Mouse (Mus musculus): Measurements from ENCODE around the gene Tuba3b. TPM values are rescaled to one million over a fixed set of nuclear protein-coding genes. Genes with fewer than 3 reads are reported as not detected.

The Tuba3b gene
- polyA plus RNA-seq, 1 experiment from 2014 or later: not detected

- H3K9me3 ChIP-seq (replicated peaks; ENCODE audit: low read length): no peaks in the 10 kb centered on the region
- peak overlapping the region; percentile 54; the same call in 1 of the 2 replicates for H3K27ac ChIP-seq
- no peak overlapping the region for H3K9ac ChIP-seq (ENCODE audit: low read depth, low read length)
- H3K4me1 ChIP-seq (replicated peaks; ENCODE audit: insufficient read depth, low read length): no peaks in the 10 kb centered on the region
- H3K4me3 ChIP-seq (replicated peaks; ENCODE audit: low read depth, low read length): no peak overlapping the region
- DNase-seq (ENCODE audit: low spot score) (peak; percentile 87), ATAC-seq (replicated peaks; ENCODE audit: low FRiP score, low read depth) (peak; percentile 79; the same call in 1 of the 2 replicates)
- H3K36me3 ChIP-seq (ENCODE audit: insufficient read depth, low read length): no peaks in the 10 kb centered on the region
- TF ChIP-seq CTCF (IDR thresholded peaks at IDR 0.05; ENCODE audit: low read depth): no peak
- no peak overlapping the region for H3K4me2 ChIP-seq (ENCODE audit: low read length)
- 45% methylated on average over 6 of the region's 6 CpGs for WGBS
- H3K27me3 ChIP-seq (ENCODE audit: insufficient read depth, low read length): no peaks in the 10 kb centered on the region
These were observed 22.7 kb downstream of the Tuba3b start for GRCm38 (mm10) chr6:145638248-145638647.

- Histone ChIP-seq H3K9ac (ENCODE audit: low read depth, low read length) (no peak overlapping the region), H3K4me1 (replicated peaks; ENCODE audit: insufficient read depth, low read length) (no peaks in the 10 kb centered on the region), H3K4me2 (ENCODE audit: low read length) (no peak overlapping the region), H3K36me3 (ENCODE audit: insufficient read depth, low read length) (no peaks in the 10 kb centered on the region), H3K9me3 (replicated peaks; ENCODE audit: low read length) (no peaks in the 10 kb centered on the region), H3K27ac (0 out of 2 replicates have a peak overlapping the region, but pooled peaks have one; percentile 25), H3K4me3 (replicated peaks; ENCODE audit: low read depth, low read length) (no peak overlapping the region), H3K27me3 (ENCODE audit: insufficient read depth, low read length) (no peaks in the 10 kb centered on the region)
- no peak for ATAC-seq (replicated peaks; ENCODE audit: low FRiP score, low read depth)
- DNase-seq (ENCODE audit: low spot score): peak; percentile 74
- no peak for TF ChIP-seq CTCF (IDR thresholded peaks at IDR 0.05; ENCODE audit: low read depth)
- WGBS: 50% methylated on average over 4 of the region's 4 CpGs
These were observed 25.5 kb downstream of the Tuba3b start for GRCm38 (mm10) chr6:145640971-145641506.

GRCm38 (mm10) chr6:145651976-145652375, 36.4 kb downstream of the Tuba3b start:
- no peak for ATAC-seq (replicated peaks; ENCODE audit: low FRiP score, low read depth)
- Histone ChIP-seq H3K27ac (no peak overlapping the region), H3K9ac (ENCODE audit: low read depth, low read length) (no peak overlapping the region), H3K9me3 (replicated peaks; ENCODE audit: low read length) (no peaks in the 10 kb centered on the region), H3K27me3 (ENCODE audit: insufficient read depth, low read length) (no peaks in the 10 kb centered on the region), H3K4me2 (ENCODE audit: low read length) (no peak overlapping the region), H3K4me3 (replicated peaks; ENCODE audit: low read depth, low read length) (no peak overlapping the region), H3K36me3 (ENCODE audit: insufficient read depth, low read length) (no peaks in the 10 kb centered on the region), H3K4me1 (replicated peaks; ENCODE audit: insufficient read depth, low read length) (no peaks in the 10 kb centered on the region)
- TF ChIP-seq CTCF (IDR thresholded peaks at IDR 0.05; ENCODE audit: low read depth): no peak
- WGBS: 86% methylated on average over 2 of the region's 2 CpGs
- DNase-seq (ENCODE audit: low spot score): no peak

- no peak for ATAC-seq (replicated peaks; ENCODE audit: low FRiP score, low read depth)
- Histone ChIP-seq H3K27ac (no peak overlapping the region), H3K9me3 (replicated peaks; ENCODE audit: low read length) (no peaks in the 10 kb centered on the region), H3K4me2 (ENCODE audit: low read length) (no peak overlapping the region), H3K27me3 (ENCODE audit: insufficient read depth, low read length) (no peaks in the 10 kb centered on the region), H3K36me3 (ENCODE audit: insufficient read depth, low read length) (no peaks in the 10 kb centered on the region), H3K4me1 (replicated peaks; ENCODE audit: insufficient read depth, low read length) (no peaks in the 10 kb centered on the region), H3K9ac (ENCODE audit: low read depth, low read length) (no peak overlapping the region), H3K4me3 (replicated peaks; ENCODE audit: low read depth, low read length) (no peak overlapping the region)
- no peak for TF ChIP-seq CTCF (IDR thresholded peaks at IDR 0.05; ENCODE audit: low read depth)
- WGBS: 78% methylated on average over 5 of the region's 5 CpGs
- DNase-seq (ENCODE audit: low spot score): no peak
These were observed 37.4 kb downstream of the Tuba3b start for GRCm38 (mm10) chr6:145652986-145653385.

- no peak for TF ChIP-seq CTCF (IDR thresholded peaks at IDR 0.05; ENCODE audit: low read depth)
- no peak overlapping the region for H3K4me3 ChIP-seq (replicated peaks; ENCODE audit: low read depth, low read length)
- DNase-seq (ENCODE audit: low spot score) (no peak), ATAC-seq (replicated peaks; ENCODE audit: low FRiP score, low read depth) (no peak)
- H3K4me1 ChIP-seq (replicated peaks; ENCODE audit: insufficient read depth, low read length): no peaks in the 10 kb centered on the region
- no peak overlapping the region for H3K4me2 ChIP-seq (ENCODE audit: low read length)
- H3K9ac ChIP-seq (ENCODE audit: low read depth, low read length): no peak overlapping the region
- WGBS: 71% methylated on average over 5 of the region's 5 CpGs
- H3K27ac ChIP-seq: no peak overlapping the region
- no peaks in the 10 kb centered on the region for H3K9me3 ChIP-seq (replicated peaks; ENCODE audit: low read length)
- H3K36me3 ChIP-seq (ENCODE audit: insufficient read depth, low read length): no peaks in the 10 kb centered on the region
- no peaks in the 10 kb centered on the region for H3K27me3 ChIP-seq (ENCODE audit: insufficient read depth, low read length)
These were observed 38.1 kb downstream of the Tuba3b start for GRCm38 (mm10) chr6:145653626-145654025.

GRCm38 (mm10) chr6:145654062-145654836, 38.7 kb downstream of the Tuba3b start:
- Histone ChIP-seq H3K27ac (no peak overlapping the region), H3K9ac (ENCODE audit: low read depth, low read length) (no peak overlapping the region), H3K4me1 (replicated peaks; ENCODE audit: insufficient read depth, low read length) (no peaks in the 10 kb centered on the region), H3K4me2 (ENCODE audit: low read length) (no peak overlapping the region), H3K9me3 (replicated peaks; ENCODE audit: low read length) (no peaks in the 10 kb centered on the region), H3K4me3 (replicated peaks; ENCODE audit: low read depth, low read length) (no peak overlapping the region), H3K36me3 (ENCODE audit: insufficient read depth, low read length) (no peaks in the 10 kb centered on the region), H3K27me3 (ENCODE audit: insufficient read depth, low read length) (no peaks in the 10 kb centered on the region)
- TF ChIP-seq CTCF (IDR thresholded peaks at IDR 0.05; ENCODE audit: low read depth): no peak
- 74% methylated on average over 8 of the region's 8 CpGs for WGBS
- ATAC-seq (replicated peaks; ENCODE audit: low FRiP score, low read depth) (0 out of 2 replicates have a peak, but pooled peaks have one; percentile 17), DNase-seq (ENCODE audit: low spot score) (peak; percentile 32)

Data from kidney, postnatal 0 days (tissue).